Mouse (Mus musculus): ENCODE results near the gene Glra2. TPM values are rescaled to one million over a fixed set of nuclear protein-coding genes. Genes with fewer than 3 reads are reported as not detected.
"Not testable (repeated sequence)": the region's sequence is repeated elsewhere in the genome, so short reads cannot be mapped to it uniquely, and the experiment has no call there.

The Glra2 gene
- not detected in 2 replicates for polyA plus RNA-seq (2012; rRNA removed)

DNA sequence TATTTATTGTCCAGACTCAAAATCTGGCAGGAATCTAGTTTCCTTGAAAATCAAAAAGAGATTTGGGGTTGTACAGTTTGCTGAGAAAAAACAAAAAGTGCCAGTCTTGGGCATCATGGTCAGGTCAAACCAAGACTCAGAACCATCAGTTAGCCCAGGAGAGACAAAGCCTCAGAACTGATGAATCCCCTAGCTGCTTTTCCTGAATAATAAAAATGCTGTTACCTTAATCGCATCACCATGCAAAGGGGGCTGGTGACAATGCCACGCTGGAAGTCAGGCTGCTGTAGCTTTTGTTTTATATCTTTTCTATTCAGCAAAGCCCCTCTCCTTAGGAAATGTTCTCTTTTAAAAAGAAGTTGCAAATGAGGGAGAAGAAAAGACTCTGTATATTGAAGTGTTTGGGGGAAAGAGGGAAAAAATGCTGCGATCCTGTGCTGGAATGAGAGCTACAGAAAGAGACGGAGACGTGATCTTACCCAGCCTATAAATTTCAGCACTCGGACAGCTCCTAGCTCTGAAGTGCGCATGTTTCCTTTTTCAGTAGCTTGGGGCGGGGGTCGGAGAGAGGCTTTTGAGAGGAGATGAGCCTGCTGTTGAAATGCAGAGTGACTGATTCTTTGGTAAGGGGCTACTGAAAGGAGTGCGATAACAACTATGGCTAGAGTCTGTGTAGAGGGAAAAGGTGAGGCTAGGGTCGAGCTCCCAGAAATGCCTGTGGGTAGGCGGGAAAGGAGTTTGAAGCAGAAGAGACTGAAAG lies at the start of gene Glra2:
Glra2 (minus strand) TSS at position 455 of the 760 bp plus-strand sequence.
- H3K27ac ChIP-seq (ENCODE audit: control insufficient read depth, insufficient read depth, low read depth, low read length) = no peak within 1 kb of the TSS
- no peaks in the 10 kb centered on the region for H3K36me3 ChIP-seq (ENCODE audit: control insufficient read depth, insufficient read depth, low read length)
- no peaks in the 10 kb centered on the region for H3K27me3 ChIP-seq (ENCODE audit: control insufficient read depth, insufficient read depth, low read length)
- TF ChIP-seq CTCF (IDR thresholded peaks at IDR 0.05; ENCODE audit: control insufficient read depth, insufficient read depth, insufficient replicate concordance, low read depth, low read length) (no peak), POLR2A (IDR thresholded peaks at IDR 0.05; ENCODE audit: control insufficient read depth, low read depth, low read length) (no peak)
- no peaks in the 10 kb centered on the region for H3K4me1 ChIP-seq (ENCODE audit: control insufficient read depth, insufficient read depth, low read length)
- H3K4me3 ChIP-seq (ENCODE audit: control insufficient read depth, low read depth, low read length) = no peak within 1 kb of the TSS

DNA sequence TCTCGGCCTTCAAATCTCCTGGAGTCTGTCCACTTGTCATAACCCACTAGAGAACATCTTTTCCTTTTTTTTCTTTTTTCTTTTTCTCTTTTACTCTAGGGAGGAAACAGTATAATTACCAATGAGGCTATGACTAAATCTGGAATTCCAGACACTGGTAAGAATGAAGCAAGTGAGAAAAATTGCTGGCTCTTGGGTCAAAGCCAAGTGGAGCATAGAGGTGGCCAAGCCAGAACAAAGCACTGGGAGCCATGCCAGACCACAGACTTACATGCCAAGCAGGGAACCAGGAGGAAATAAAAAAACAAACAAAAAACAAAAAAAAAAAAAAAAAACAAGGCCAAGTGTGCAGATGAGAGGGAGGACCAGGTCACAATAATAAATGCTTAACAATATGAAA lies 35.6 kb upstream of the Glra2 start:
- TF ChIP-seq CTCF (IDR thresholded peaks at IDR 0.05; ENCODE audit: control insufficient read depth, insufficient read depth, insufficient replicate concordance, low read depth, low read length) = no peak
- TF ChIP-seq POLR2A (IDR thresholded peaks at IDR 0.05; ENCODE audit: control insufficient read depth, low read depth, low read length) = no peak
- Histone ChIP-seq H3K36me3 (ENCODE audit: control insufficient read depth, insufficient read depth, low read length) (no peaks in the 10 kb centered on the region), H3K4me1 (ENCODE audit: control insufficient read depth, insufficient read depth, low read length) (no peaks in the 10 kb centered on the region), H3K27me3 (ENCODE audit: control insufficient read depth, insufficient read depth, low read length) (no peaks in the 10 kb centered on the region), H3K27ac (ENCODE audit: control insufficient read depth, insufficient read depth, low read depth, low read length) (no peak overlapping the region), H3K4me3 (ENCODE audit: control insufficient read depth, low read depth, low read length) (no peak overlapping the region)

DNA sequence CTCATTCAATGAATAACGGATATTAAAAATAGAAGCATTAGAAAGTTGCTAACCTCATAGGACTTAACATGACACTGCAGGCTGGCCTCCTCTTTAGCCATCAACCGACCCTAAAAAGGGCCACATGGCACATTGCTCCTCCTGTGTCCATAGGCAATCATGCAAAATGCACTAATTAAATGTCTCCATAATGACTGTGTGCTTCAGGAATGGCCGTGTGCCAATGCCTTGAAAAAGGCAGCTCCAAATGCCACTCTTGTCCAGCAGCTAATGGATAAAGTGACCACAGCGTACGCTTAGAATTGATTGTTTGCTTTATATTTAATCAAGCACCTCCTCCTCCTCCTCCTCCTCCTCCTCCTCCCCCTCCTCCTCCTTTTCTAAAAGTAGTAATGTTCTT lies 17.4 kb upstream of the Glra2 start:
- TF ChIP-seq CTCF (IDR thresholded peaks at IDR 0.05; ENCODE audit: control insufficient read depth, insufficient read depth, insufficient replicate concordance, low read depth, low read length) (no peak), POLR2A (IDR thresholded peaks at IDR 0.05; ENCODE audit: control insufficient read depth, low read depth, low read length) (no peak)
- Histone ChIP-seq H3K4me1 (ENCODE audit: control insufficient read depth, insufficient read depth, low read length) (no peaks in the 10 kb centered on the region), H3K36me3 (ENCODE audit: control insufficient read depth, insufficient read depth, low read length) (no peaks in the 10 kb centered on the region)

DNA sequence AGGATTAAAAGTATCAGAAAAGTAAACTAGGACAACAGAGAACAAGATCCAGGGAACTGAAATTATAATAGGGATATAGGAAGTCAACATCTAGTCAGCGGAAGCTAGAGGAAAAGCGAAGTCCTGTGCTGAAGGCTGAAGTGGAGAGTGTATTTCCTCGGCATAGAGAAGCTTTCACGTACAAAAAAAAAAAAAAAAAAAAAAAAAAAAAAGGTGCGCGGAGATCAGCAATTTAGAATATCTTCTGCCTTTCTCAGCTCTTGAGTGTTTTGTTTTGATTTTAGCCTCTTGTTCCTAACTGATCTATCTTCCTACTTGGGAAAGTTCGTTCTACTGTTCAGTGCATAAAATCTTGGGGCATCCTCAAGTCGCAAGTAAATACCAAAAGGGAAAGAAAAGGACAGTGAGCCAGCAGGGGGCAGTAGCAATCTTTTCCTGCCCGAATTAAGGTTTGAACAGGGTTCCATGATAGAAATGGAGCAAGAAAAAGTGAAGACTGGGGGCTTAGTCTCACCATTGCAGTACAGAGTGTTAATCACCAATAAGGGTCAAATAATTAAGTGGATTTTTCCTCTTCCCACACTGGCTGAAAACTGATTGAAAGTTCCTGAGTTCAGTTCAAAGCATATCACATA lies 623 bp upstream of the Glra2 start:
- Histone ChIP-seq H3K27me3 (ENCODE audit: control insufficient read depth, insufficient read depth, low read length) (no peaks in the 10 kb centered on the region), H3K36me3 (ENCODE audit: control insufficient read depth, insufficient read depth, low read length) (no peaks in the 10 kb centered on the region), H3K27ac (ENCODE audit: control insufficient read depth, insufficient read depth, low read depth, low read length) (no peak overlapping the region), H3K4me3 (ENCODE audit: control insufficient read depth, low read depth, low read length) (no peak overlapping the region), H3K4me1 (ENCODE audit: control insufficient read depth, insufficient read depth, low read length) (no peaks in the 10 kb centered on the region)
- TF ChIP-seq CTCF (IDR thresholded peaks at IDR 0.05; ENCODE audit: control insufficient read depth, insufficient read depth, insufficient replicate concordance, low read depth, low read length) (no peak), POLR2A (IDR thresholded peaks at IDR 0.05; ENCODE audit: control insufficient read depth, low read depth, low read length) (no peak)

More for the DNA sequence above, 17.4 kb upstream of the Glra2 start:
- H3K4me3 ChIP-seq (ENCODE audit: control insufficient read depth, low read depth, low read length) = no peak overlapping the region
- H3K27ac ChIP-seq (ENCODE audit: control insufficient read depth, insufficient read depth, low read depth, low read length) = no peak overlapping the region
- H3K27me3 ChIP-seq (ENCODE audit: control insufficient read depth, insufficient read depth, low read length) = no peaks in the 10 kb centered on the region

DNA sequence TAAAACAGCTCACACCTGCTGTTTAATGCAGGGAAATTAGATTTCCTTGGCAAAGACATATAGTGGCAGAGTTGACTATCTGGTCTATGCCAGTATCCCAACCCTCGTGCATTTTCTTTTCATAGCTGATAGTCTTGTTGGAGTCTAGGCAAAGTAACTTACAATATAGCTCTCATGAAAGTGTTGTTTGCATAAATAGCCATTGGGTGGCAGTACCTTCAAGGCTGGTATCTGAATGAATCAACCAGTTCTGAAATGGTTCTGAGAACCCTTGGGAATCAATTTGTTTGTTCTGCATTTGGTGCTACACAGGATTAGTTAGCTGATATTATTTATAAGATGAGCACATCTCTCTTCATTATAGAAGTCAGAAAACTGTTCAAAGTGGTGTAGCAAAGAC lies 133.6 kb downstream of the Glra2 start:
- H3K27me3 ChIP-seq (ENCODE audit: control insufficient read depth, insufficient read depth, low read length) = no peaks in the 10 kb centered on the region
- no peak overlapping the region for H3K4me3 ChIP-seq (ENCODE audit: control insufficient read depth, low read depth, low read length)
- no peaks in the 10 kb centered on the region for H3K36me3 ChIP-seq (ENCODE audit: control insufficient read depth, insufficient read depth, low read length)
- H3K27ac ChIP-seq (ENCODE audit: control insufficient read depth, insufficient read depth, low read depth, low read length) = no peak overlapping the region
- TF ChIP-seq POLR2A (IDR thresholded peaks at IDR 0.05; ENCODE audit: control insufficient read depth, low read depth, low read length) = no peak
- no peak for TF ChIP-seq CTCF (IDR thresholded peaks at IDR 0.05; ENCODE audit: control insufficient read depth, insufficient read depth, insufficient replicate concordance, low read depth, low read length)
- H3K4me1 ChIP-seq (ENCODE audit: control insufficient read depth, insufficient read depth, low read length) = no peaks in the 10 kb centered on the region

DNA sequence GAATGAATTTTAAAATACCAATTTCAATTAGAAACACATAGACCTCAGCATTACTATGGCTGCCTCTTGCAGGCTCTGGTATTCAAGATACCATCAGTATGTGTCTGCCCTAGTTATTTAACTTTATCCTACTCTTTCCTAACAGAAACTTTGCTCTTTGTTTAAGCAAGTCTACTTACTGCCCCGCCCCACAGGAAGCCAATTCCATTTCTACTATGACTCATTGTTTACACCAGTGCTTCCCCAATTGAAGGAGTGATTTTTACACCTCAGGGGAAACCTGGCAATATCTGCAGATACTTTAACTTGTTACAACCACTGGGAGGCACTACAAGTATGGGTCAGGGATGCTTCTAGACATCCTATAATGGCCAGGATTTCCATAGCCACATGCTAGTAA lies 136.0 kb downstream of the Glra2 start:
- no peak for TF ChIP-seq POLR2A (IDR thresholded peaks at IDR 0.05; ENCODE audit: control insufficient read depth, low read depth, low read length)
- no peak for TF ChIP-seq CTCF (IDR thresholded peaks at IDR 0.05; ENCODE audit: control insufficient read depth, insufficient read depth, insufficient replicate concordance, low read depth, low read length)
- Histone ChIP-seq H3K27ac (ENCODE audit: control insufficient read depth, insufficient read depth, low read depth, low read length) (no peak overlapping the region), H3K4me3 (ENCODE audit: control insufficient read depth, low read depth, low read length) (no peak overlapping the region), H3K36me3 (ENCODE audit: control insufficient read depth, insufficient read depth, low read length) (no peaks in the 10 kb centered on the region), H3K27me3 (ENCODE audit: control insufficient read depth, insufficient read depth, low read length) (no peaks in the 10 kb centered on the region), H3K4me1 (ENCODE audit: control insufficient read depth, insufficient read depth, low read length) (no peaks in the 10 kb centered on the region)

DNA sequence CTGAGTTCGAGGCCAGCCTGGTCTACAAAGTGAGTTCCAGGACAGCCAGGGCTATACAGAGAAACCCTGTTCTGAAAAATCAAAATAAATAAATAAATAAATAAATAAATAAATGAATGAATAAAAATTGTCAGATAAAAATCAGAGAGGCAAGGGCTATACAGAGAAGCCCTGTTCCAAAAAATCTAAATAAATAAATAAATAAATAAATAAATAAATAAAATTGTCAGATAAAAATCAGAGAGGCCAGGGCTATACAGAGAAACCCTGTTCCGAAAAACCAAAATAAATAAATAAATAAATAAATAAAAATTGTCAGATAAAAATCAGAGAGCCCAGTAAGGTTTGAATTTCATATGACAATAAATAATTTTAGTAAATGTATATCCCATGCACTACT lies 144.2 kb downstream of the Glra2 start:
- H3K4me3 ChIP-seq (ENCODE audit: control insufficient read depth, low read depth, low read length); H3K4me1 ChIP-seq (ENCODE audit: control insufficient read depth, insufficient read depth, low read length); H3K27me3 ChIP-seq (ENCODE audit: control insufficient read depth, insufficient read depth, low read length); H3K36me3 ChIP-seq (ENCODE audit: control insufficient read depth, insufficient read depth, low read length); H3K27ac ChIP-seq (ENCODE audit: control insufficient read depth, insufficient read depth, low read depth, low read length): not testable (repeated sequence)
